Mouse (Mus musculus): Measurements from ENCODE around the gene Prps1l1. TPM values are rescaled to one million over a fixed set of nuclear protein-coding genes. Genes with fewer than 3 reads are reported as not detected.

The Prps1l1 gene
- polyA plus RNA-seq, 1 experiment from 2014 or later = not detected

DNA sequence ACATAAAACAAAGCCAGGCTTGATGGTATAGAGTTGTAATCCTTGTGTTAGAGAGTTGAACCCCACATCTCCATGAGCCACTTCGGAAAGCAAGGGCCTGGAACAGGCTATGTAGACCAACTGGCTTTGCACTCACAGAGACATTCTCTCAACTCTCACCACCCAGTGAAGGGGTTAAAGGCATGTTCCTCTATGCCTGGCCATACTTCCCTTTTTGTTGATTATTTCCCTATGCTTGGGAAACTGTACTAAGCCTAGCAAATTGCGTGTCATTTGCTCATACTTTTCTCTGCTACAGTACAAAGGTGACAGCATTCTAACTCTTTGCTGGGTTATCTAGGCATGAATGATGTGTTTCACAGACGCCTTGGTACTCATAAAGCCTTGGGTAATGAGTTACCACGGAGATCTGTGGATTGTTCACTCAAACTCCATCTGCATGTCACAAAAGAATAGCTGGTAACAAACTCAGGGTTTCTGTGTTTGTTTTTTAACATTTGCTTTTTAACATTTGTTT, 41.4 kb downstream of the Prps1l1 start:
- H3K4me2 ChIP-seq (ENCODE audit: low read length) = no peak overlapping the region
- no peaks in the 10 kb centered on the region for H3K27me3 ChIP-seq (ENCODE audit: control insufficient read depth, insufficient read depth, low read length)
- H3K9ac ChIP-seq (ENCODE audit: low read length) = no peak overlapping the region
- no peak overlapping the region for H3K27ac ChIP-seq (replicated peaks in 1 of 2; ENCODE audit: control insufficient read depth in 1 of 2, insufficient read depth in 1 of 2, low read depth in 2 of 2, low read length in 2 of 2)
- no peaks in the 10 kb centered on the region for H3K36me3 ChIP-seq (ENCODE audit: control insufficient read depth, insufficient read depth, low read length)
- ATAC-seq (ENCODE audit: insufficient number of reproducible peaks, insufficient read depth, low FRiP score, low read depth) = no peak
- H3K4me3 ChIP-seq (ENCODE audit: control insufficient read depth in 1 of 2, insufficient read depth in 1 of 2, low read depth in 1 of 2, low read length in 2 of 2) = no peak overlapping the region
- WGBS = 71% methylated on average over 4 of the region's 4 CpGs
- no peaks in the 10 kb centered on the region for H3K9me3 ChIP-seq (ENCODE audit: control insufficient read depth, low read length)
- no peaks in the 10 kb centered on the region; a peak in 1 of 4 replicates for H3K4me1 ChIP-seq (ENCODE audit: control insufficient read depth in 2 of 2, insufficient read depth in 2 of 2, low read length in 2 of 2)

DNA sequence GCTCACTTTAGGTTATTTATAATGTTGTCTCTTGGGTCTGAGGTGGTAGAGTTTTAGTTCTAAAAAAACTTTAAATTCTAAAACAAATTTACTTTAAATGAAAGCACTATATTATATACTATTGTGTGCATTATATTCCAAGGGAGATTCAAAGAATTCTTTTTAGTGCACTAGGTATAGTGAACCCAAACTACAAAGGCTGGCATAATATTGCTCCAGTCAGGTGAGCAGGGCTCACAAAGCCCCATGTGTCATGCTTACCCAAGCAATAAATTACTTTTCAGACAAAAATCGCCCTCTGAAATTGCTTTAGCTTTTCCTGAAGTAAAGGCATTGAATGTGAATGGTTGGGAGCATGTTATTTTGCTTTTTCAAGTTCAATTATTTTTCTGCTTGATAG, 43.0 kb downstream of the Prps1l1 start:
- H3K36me3 ChIP-seq (ENCODE audit: control insufficient read depth, insufficient read depth, low read length) = no peaks in the 10 kb centered on the region
- no peak overlapping the region for H3K4me2 ChIP-seq (ENCODE audit: low read length)
- no peak overlapping the region for H3K9ac ChIP-seq (ENCODE audit: low read length)
- no peaks in the 10 kb centered on the region for H3K4me1 ChIP-seq (ENCODE audit: control insufficient read depth in 2 of 2, insufficient read depth in 2 of 2, low read length in 2 of 2)
- H3K9me3 ChIP-seq (ENCODE audit: control insufficient read depth, low read length) = no peaks in the 10 kb centered on the region
- ATAC-seq (ENCODE audit: insufficient number of reproducible peaks, insufficient read depth, low FRiP score, low read depth) = no peak
- H3K27me3 ChIP-seq (ENCODE audit: control insufficient read depth, insufficient read depth, low read length) = no peaks in the 10 kb centered on the region
- WGBS = 57% methylated on average over 1 of the region's 1 CpGs
- H3K4me3 ChIP-seq (ENCODE audit: control insufficient read depth in 1 of 2, insufficient read depth in 1 of 2, low read depth in 1 of 2, low read length in 2 of 2) = no peak overlapping the region
- H3K27ac ChIP-seq (replicated peaks in 1 of 2; ENCODE audit: control insufficient read depth in 1 of 2, insufficient read depth in 1 of 2, low read depth in 2 of 2, low read length in 2 of 2) = no peak overlapping the region

Other genes starting within 250 kb of the Prps1l1 start
- gene Hdac9, start 67.7 kb upstream of the Prps1l1 start, polyA plus RNA-seq (2014; fragmentation: Nextera tagmentation; extraction: Ambion mirVana) = 33.9 and 36.4 TPM in 2 replicates
- 35.3 and 38.6 TPM in 2 replicates for gene Snx13, start 62.4 kb downstream of the Prps1l1 start, polyA plus RNA-seq (2014; fragmentation: Nextera tagmentation; extraction: Ambion mirVana)